Mouse (Mus musculus) heart, embryonic 15.5 days (tissue): ENCODE data around the gene Nr1h4. TPM values are rescaled to one million over a fixed set of nuclear protein-coding genes. Genes with fewer than 3 reads are reported as not detected.
A peak's percentile ranks its signal among the peaks of the same experiment; 100 is the strongest.

Source experiments
- ATAC-seq: fragments of 200-750 bp; cut with Nextera tagmentation; replicated peaks from 2 replicates; pipeline ENCODE4 v1.8.0; 2017; ENCODE audit warnings: low read depth, moderate TSS enrichment; ENCODE audit not compliant: insufficient number of reproducible peaks, insufficient read depth, low FRiP score
- H3K27ac ChIP-seq: fragments of 300-500 bp; sonication (generic); 2 replicates; pipeline ENCODE4 v1.5.1; 2015; ENCODE audit warnings: mild to moderate bottlenecking, inconsistent platforms
- H3K27me3 ChIP-seq: fragments of 300-500 bp; sonication (generic); 2 replicates; pipeline ENCODE4 v1.6.1; 2015; ENCODE audit warnings: inconsistent platforms
- H3K36me3 ChIP-seq: fragments of 300-500 bp; sonication (generic); 2 replicates; pipeline ENCODE4 v1.6.1; 2015; ENCODE audit warnings: mild to moderate bottlenecking, inconsistent platforms
- H3K4me1 ChIP-seq: fragments of 300-500 bp; sonication (generic); replicated peaks from 2 replicates; pipeline ENCODE4 v1.6.1; 2015; ENCODE audit warnings: inconsistent platforms
- H3K4me2 ChIP-seq: fragments of 300-500 bp; sonication (generic); 2 replicates; pipeline ENCODE4 v1.6.1; 2015; ENCODE audit warnings: inconsistent platforms, mild to moderate bottlenecking, moderate library complexity
- H3K4me3 ChIP-seq: fragments of 300-500 bp; sonication (generic); 2 replicates; pipeline ENCODE4 v1.5.1; 2015; ENCODE audit warnings: mild to moderate bottlenecking, inconsistent platforms
- H3K9ac ChIP-seq: fragments of 300-500 bp; sonication (generic); 2 replicates; pipeline ENCODE4 v1.6.1; 2015; ENCODE audit warnings: mild to moderate bottlenecking, inconsistent platforms
- H3K9me3 ChIP-seq: fragments of 300-500 bp; sonication (generic); replicated peaks from 2 replicates; pipeline ENCODE4 v1.6.1; 2016; ENCODE audit warnings: inconsistent platforms
- WGBS: fragments of 180-500 bp; shearing (Covaris S2); methylation state at CpG from one replicate; pipeline ENCODE4 v1.1.7; 2015; ENCODE audit warnings: mixed read lengths; 5-methylcytosine and 5-hydroxymethylcytosine counted together
- polyA plus RNA-seq: library from polyadenylated mRNA; unstranded; fragments of >200 nt; fragmentation: Nextera tagmentation; extraction: Ambion mirVana; gene quantifications from 2 replicates; pipeline ENCODE4 v1.2.1, GENCODE M21; 2015

Gene Nr1h4
- polyA plus RNA-seq, 1 experiment from 2014 or later, result 0.81 TPM

- Histone ChIP-seq H3K9ac (no peak overlapping the region), H3K27me3 (no peaks in the 10 kb centered on the region), H3K9me3 (no peaks in the 10 kb centered on the region), H3K4me3 (no peak overlapping the region), H3K27ac (peak overlapping the region; percentile 71), H3K36me3 (no peaks in the 10 kb centered on the region), H3K4me1 (peaks cover 18% of the 10 kb centered on the region), H3K4me2 (peak overlapping the region; percentile 15; the same call in 1 of the 2 replicates)
- peak; percentile 60; the same call in 1 of the 2 replicates for ATAC-seq
- 29% methylated on average over 9 of the region's 9 CpGs for WGBS
Measured at GRCm38 (mm10) chr10:89521790-89522431, 11.5 kb downstream of the Nr1h4 start.

GRCm38 (mm10) chr10:89520381-89520780, 13.0 kb downstream of the Nr1h4 start:
- Histone ChIP-seq H3K9me3 (no peaks in the 10 kb centered on the region), H3K4me1 (peaks cover 14% of the 10 kb centered on the region), H3K27me3 (no peaks in the 10 kb centered on the region), H3K27ac (no peak overlapping the region), H3K36me3 (no peaks in the 10 kb centered on the region), H3K4me2 (no peak overlapping the region), H3K9ac (no peak overlapping the region), H3K4me3 (no peak overlapping the region)
- no peak for ATAC-seq
- 86% methylated on average over 4 of the region's 4 CpGs for WGBS

GRCm38 (mm10) chr10:89519226-89519625, 14.2 kb downstream of the Nr1h4 start:
- H3K27ac ChIP-seq, result no peak overlapping the region
- WGBS, result 70% methylated on average over 4 of the region's 4 CpGs
- ATAC-seq, result no peak
- no peaks in the 10 kb centered on the region for H3K36me3 ChIP-seq
- no peak overlapping the region for H3K4me3 ChIP-seq
- H3K9me3 ChIP-seq, result no peaks in the 10 kb centered on the region
- H3K9ac ChIP-seq, result no peak overlapping the region
- H3K27me3 ChIP-seq, result no peaks in the 10 kb centered on the region
- H3K4me2 ChIP-seq, result no peak overlapping the region
- H3K4me1 ChIP-seq, result peaks cover 14% of the 10 kb centered on the region

DNA sequence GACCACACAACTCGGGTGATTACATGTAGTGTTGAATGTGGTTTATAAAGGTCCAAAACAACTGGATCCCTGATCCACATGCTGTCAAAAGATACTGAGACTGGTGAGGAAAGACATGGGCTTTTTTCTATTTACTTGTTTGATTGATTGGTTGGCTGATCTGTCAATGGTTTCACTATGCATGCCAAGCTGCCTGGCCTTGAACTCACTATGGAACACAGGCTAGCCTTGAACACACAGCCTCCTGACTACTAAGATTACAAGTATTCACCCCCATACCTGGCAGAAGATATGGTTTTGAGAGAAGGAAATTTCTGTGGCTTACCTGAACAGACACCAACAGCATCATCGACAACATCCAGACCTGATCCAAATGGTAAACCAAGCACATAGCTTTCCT, 15.0 kb downstream of the Nr1h4 start:
- no peak for ATAC-seq
- H3K27ac ChIP-seq, result no peak overlapping the region

GRCm38 (mm10) chr10:89515813-89516212, 17.6 kb downstream of the Nr1h4 start:
- no peak for ATAC-seq
- Histone ChIP-seq H3K4me3 (no peak overlapping the region), H3K4me1 (no peaks in the 10 kb centered on the region), H3K27me3 (no peaks in the 10 kb centered on the region), H3K9ac (no peak overlapping the region), H3K27ac (no peak overlapping the region), H3K36me3 (no peaks in the 10 kb centered on the region), H3K9me3 (no peaks in the 10 kb centered on the region), H3K4me2 (no peak overlapping the region)
- WGBS, result 68% methylated on average over 2 of the region's 2 CpGs

More for the DNA sequence above, 15.0 kb downstream of the Nr1h4 start:
- H3K36me3 ChIP-seq, result no peaks in the 10 kb centered on the region
- 85% methylated on average over 2 of the region's 2 CpGs for WGBS
- no peak overlapping the region for H3K9ac ChIP-seq
- no peaks in the 10 kb centered on the region for H3K27me3 ChIP-seq
- H3K9me3 ChIP-seq, result no peaks in the 10 kb centered on the region
- peaks cover 14% of the 10 kb centered on the region for H3K4me1 ChIP-seq
- no peak overlapping the region for H3K4me2 ChIP-seq
- no peak overlapping the region for H3K4me3 ChIP-seq

DNA sequence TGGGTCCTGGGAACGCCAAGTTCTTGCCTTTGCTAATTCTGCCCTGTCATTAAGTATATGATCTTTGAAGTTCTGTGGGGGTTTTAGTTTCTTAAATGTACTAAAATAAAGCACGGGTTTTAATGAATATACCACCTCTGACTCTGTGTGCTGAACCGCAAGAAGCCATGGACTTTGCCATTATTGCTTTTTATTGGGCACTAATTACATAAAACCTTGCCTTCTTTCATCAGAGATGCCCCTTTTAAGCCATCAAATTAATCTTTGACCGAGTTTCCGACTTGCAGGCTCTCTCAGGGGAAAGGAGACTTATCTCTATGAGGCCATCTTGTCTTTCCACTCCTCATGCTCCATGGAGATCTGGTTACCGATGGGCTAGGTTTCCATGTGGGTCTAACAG, 20.8 kb downstream of the Nr1h4 start:
- no peak overlapping the region for H3K4me2 ChIP-seq
- no peak overlapping the region for H3K27ac ChIP-seq
- no peak overlapping the region for H3K9ac ChIP-seq
- no peaks in the 10 kb centered on the region for H3K36me3 ChIP-seq
- WGBS, result 79% methylated on average over 6 of the region's 6 CpGs
- H3K9me3 ChIP-seq, result no peaks in the 10 kb centered on the region
- H3K27me3 ChIP-seq, result no peaks in the 10 kb centered on the region
- no peak for ATAC-seq
- no peak overlapping the region for H3K4me3 ChIP-seq
- H3K4me1 ChIP-seq, result no peaks in the 10 kb centered on the region

- no peak for ATAC-seq
- H3K9ac ChIP-seq, result no peak overlapping the region
- H3K36me3 ChIP-seq, result no peaks in the 10 kb centered on the region
- H3K4me2 ChIP-seq, result no peak overlapping the region
- 87% methylated on average over 2 of the region's 2 CpGs for WGBS
- no peaks in the 10 kb centered on the region for H3K9me3 ChIP-seq
- no peaks in the 10 kb centered on the region for H3K27me3 ChIP-seq
- H3K4me3 ChIP-seq, result no peak overlapping the region
- H3K27ac ChIP-seq, result no peak overlapping the region
- H3K4me1 ChIP-seq, result no peaks in the 10 kb centered on the region
Measured at GRCm38 (mm10) chr10:89510547-89510946, 22.8 kb downstream of the Nr1h4 start.

DNA sequence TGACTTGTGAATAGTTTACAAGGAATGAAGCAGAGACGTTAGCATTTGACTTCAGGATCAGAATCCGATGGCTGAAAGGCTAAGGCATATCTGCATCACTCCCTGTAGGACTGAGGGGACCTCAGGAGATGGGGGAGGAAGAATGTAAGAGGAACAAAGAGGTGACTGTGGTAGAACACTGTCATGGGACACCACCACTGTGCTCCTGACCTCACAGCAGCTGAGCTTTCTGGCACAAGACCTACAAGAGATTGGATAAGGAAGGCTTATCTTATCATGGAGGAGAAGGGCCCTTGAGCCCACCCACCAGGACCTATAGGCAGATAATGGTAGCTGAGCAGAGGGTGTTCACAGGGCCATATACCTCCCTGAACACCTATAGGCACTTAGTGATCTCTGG, 24.8 kb downstream of the Nr1h4 start:
- H3K4me3 ChIP-seq, result no peak overlapping the region
- H3K9me3 ChIP-seq, result no peaks in the 10 kb centered on the region
- no peak overlapping the region for H3K4me2 ChIP-seq
- ATAC-seq, result no peak
- H3K27me3 ChIP-seq, result no peaks in the 10 kb centered on the region
- H3K4me1 ChIP-seq, result 0 out of 2 replicates have a peak, but pooled peaks cover 2% of the 10 kb centered on the region
- no peak overlapping the region for H3K9ac ChIP-seq
- WGBS, result 50% methylated on average over 2 of the region's 2 CpGs
- no peak overlapping the region for H3K27ac ChIP-seq
- no peaks in the 10 kb centered on the region for H3K36me3 ChIP-seq

DNA sequence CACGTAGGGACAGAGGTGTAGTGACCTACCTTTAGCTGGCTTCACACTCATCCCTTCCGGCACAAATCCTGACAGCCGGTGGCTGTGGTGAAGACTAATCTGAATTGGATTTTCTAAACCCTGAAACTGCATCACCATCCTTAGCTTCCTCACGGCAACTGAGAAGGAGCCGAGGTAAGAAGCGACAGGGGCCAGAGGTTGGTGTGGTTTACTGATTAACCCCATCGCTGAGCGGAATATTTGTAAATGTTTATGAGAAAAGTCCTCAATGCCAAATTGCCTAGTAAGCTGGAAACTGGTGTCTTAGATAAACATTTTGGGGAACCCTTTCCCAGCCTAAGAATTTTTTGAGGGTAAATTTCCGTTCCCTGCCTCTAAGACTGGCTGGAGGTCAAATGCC, 26.9 kb downstream of the Nr1h4 start:
- Histone ChIP-seq H3K4me2 (no peak overlapping the region), H3K27me3 (no peaks in the 10 kb centered on the region), H3K9ac (no peak overlapping the region), H3K9me3 (no peaks in the 10 kb centered on the region), H3K4me3 (no peak overlapping the region), H3K4me1 (0 out of 2 replicates have a peak, but pooled peaks cover 2% of the 10 kb centered on the region), H3K27ac (no peak overlapping the region), H3K36me3 (no peaks in the 10 kb centered on the region)
- ATAC-seq, result no peak
- 87% methylated on average over 9 of the region's 9 CpGs for WGBS

DNA sequence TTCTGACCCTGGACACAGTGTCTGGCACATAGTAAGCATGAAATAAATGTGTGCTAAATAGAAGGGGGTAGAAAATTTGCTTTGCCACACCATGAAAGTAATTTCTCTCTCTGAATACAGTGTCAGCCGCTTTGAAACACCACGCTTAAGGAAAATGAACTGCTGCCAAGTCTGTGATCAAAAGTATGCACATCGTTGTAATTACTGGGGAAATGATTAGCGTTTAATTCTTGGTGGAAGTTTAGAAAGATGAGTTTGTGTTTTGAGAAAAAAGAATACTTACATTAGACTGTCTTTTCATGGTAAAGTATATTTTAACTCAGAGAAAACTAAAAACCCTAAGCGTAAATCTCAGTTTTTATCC, 27.8 kb downstream of the Nr1h4 start:
- H3K27me3 ChIP-seq, result no peaks in the 10 kb centered on the region
- 73% methylated on average over 5 of the region's 5 CpGs for WGBS
- H3K4me1 ChIP-seq, result 0 out of 2 replicates have a peak, but pooled peaks cover 2% of the 10 kb centered on the region
- H3K9ac ChIP-seq, result no peak overlapping the region
- no peaks in the 10 kb centered on the region for H3K36me3 ChIP-seq
- no peaks in the 10 kb centered on the region for H3K9me3 ChIP-seq
- H3K4me2 ChIP-seq, result no peak overlapping the region
- ATAC-seq, result no peak
- no peak overlapping the region for H3K4me3 ChIP-seq
- H3K27ac ChIP-seq, result no peak overlapping the region

GRCm38 (mm10) chr10:89504952-89505591, 28.3 kb downstream of the Nr1h4 start:
- 75% methylated on average over 10 of the region's 10 CpGs for WGBS
- Histone ChIP-seq H3K27ac (no peak overlapping the region), H3K27me3 (no peaks in the 10 kb centered on the region), H3K9me3 (no peaks in the 10 kb centered on the region), H3K4me3 (no peak overlapping the region), H3K4me1 (0 out of 2 replicates have a peak, but pooled peaks cover 2% of the 10 kb centered on the region), H3K9ac (no peak overlapping the region), H3K4me2 (no peak overlapping the region), H3K36me3 (no peaks in the 10 kb centered on the region)
- no peak for ATAC-seq
